Mouse (Mus musculus): ENCODE measurements around the gene Pxt1. TPM values are rescaled to one million over a fixed set of nuclear protein-coding genes. Genes with fewer than 3 reads are reported as not detected.

Gene Pxt1
- polyA plus RNA-seq (2012; rRNA removed): 1.6 and 2.4 TPM in 2 replicates

DNA sequence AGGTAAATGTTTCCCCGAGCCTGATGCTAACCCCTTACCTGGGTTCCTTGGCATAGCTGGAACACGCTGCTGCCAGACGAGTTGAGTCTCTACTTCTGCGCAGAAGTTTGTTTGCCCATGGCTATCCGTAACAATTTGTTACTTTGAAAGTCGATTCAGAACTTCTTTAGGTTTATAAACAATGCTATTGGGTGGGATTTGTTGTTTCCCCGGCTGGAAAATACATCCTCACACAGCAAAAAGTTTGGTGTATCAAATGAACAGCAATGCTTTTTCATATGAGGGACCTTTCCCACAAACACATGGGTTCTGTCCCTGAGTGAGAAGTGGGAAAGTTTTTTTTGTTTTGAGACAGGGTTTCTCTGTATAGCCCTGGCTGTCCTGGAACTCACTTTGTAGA is at the start of gene Pxt1:
Pxt1 (minus strand) TSS at position 101 of the 400 bp plus-strand sequence.

DNA sequence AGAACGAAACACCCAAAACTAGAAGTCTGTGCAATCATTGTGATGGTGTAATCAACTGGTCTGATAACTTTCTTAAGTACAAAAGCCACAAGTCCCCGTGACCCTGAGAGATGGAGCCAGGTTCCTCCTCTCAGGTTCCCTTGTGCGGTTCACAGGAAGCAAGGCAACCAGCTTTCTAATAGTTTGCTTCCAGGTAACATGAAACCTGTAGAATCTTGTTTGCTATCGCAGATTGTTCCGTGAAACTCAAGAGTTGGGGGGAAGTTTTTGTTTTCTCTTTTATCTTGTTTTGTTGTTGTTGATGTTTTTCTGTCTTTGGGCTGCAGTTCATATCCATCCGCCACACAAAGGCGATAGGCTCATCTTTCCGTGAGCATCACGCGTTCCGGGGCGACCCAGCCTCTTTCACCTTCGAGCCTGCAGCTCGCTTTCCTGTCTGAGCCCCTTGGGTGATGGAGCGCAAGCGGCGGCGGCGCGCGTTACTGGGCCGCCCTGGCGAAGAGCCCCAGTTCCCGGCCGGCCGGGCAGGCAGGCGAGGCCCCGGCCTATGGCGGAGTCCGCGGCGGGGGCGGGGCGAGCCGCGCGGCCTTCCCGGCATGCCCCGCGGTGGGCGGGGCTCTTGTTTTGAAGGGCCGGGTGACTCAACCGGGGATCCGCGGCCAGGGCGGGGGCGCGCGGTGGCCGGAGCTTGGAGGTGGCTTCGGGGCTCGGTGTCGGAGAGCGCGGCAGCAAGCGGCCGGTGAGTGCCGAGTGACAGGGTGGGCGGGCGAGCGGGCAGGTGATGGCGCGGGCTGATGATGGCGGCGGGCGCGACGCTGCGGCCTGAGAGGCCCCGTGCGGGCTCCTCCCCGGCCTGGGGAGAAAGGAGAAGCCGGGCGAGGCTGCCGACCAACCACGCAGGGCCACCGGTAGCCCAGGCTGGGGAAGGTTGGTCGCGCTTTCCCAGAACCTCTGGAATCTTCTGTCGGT is 8.5 kb upstream of the Pxt1 start, which contains the start of gene Kctd20:
Kctd20 (plus strand) TSS at position 120 of the 969 bp plus-strand sequence.

DNA sequence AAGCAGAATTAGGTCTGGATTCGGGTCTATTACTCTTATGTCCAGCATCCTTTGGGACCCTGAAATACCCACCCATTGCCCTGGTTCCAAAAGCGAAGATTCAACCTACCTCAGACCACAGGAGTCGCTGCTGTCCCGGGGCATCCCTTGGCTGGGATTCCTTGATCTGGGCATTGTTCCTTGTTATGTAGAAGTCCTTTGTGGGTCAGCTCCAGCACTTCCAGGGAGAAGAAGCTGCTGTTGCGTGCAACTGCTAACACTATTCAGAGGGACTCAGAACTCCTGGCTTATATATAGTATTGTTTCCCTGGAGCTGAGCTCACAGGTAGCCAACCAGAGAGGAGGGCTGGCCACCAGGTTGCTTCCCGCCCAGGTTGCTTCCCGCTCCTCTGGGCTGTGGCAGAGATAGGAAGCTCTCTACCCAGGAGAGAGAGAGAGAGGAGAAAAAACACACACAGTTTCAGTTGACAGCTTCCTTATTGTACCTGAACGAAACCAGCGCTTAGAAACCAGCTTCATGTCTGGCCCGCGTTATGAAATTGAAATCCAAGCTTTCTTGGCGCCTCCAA is 28.5 kb downstream of the Pxt1 start, which contains the start of gene 4930539E08Rik:
4930539E08Rik (minus strand) TSS at position 265 of the 569 bp plus-strand sequence.

Other genes starting within 250 kb of the Pxt1 start
- gene AC170998.1, start 217.8 kb downstream of the Pxt1 start, polyA plus RNA-seq (2012; rRNA removed): 0.56 and 0.62 TPM in 2 replicates
- 14.4 and 15.7 TPM in 2 replicates for gene Mapk13, start 174.5 kb downstream of the Pxt1 start, polyA plus RNA-seq (2012; rRNA removed)
- 43.8 and 54.5 TPM in 2 replicates for gene Brpf3, start 142.8 kb downstream of the Pxt1 start, polyA plus RNA-seq (2012; rRNA removed)
- gene Pnpla1, start 85.4 kb downstream of the Pxt1 start, polyA plus RNA-seq (2012; rRNA removed): 0.08 TPM in 1 of 2 replicates, not detected in the other
- gene 4930539E08Rik, start 28.5 kb downstream of the Pxt1 start, polyA plus RNA-seq (2012; rRNA removed): 0.22 and 0.42 TPM in 2 replicates
- gene Kctd20, start 8.1 kb upstream of the Pxt1 start, polyA plus RNA-seq (2012; rRNA removed): 67.4 and 69.9 TPM in 2 replicates
- 57.2 and 142 TPM in 2 replicates for gene Stk38, start 64.2 kb upstream of the Pxt1 start, polyA plus RNA-seq (2012; rRNA removed)
- gene Srsf3, start 88.8 kb upstream of the Pxt1 start, polyA plus RNA-seq (2012; rRNA removed): 173 and 223 TPM in 2 replicates
- 51.4 and 61.8 TPM in 2 replicates for gene Cdkn1a, start 147.1 kb upstream of the Pxt1 start, polyA plus RNA-seq (2012; rRNA removed)
- 1.4 and 2.4 TPM in 2 replicates for gene Rab44, start 170.3 kb upstream of the Pxt1 start, polyA plus RNA-seq (2012; rRNA removed)

Measured in ovary, adult 2 months (tissue).